Mouse (Mus musculus): Measurements from ENCODE around the gene Iqgap1. TPM values are rescaled to one million over a fixed set of nuclear protein-coding genes. Genes with fewer than 3 reads are reported as not detected.

Gene Iqgap1
- polyA plus RNA-seq, 1 experiment from 2014 or later, result 28.0 TPM

DNA sequence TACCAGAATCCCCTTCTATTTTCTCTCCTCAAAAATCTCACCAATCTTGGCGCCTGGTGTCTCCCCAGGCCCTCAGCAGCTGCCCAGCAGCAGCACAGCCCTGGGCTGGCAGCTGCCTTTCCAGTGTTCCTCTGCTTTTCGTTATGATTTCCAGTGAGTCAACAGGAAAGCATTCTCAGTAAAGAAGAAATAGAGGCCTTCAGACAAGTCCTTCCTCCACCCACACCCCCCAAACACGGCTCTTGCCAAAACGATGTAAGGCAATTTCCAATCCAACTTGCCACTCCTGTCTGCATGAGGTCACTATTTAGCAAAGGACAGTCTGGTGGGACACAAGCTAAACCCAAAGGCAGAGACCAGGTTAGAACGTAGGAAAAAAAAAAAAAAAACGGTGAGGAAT is 39.0 kb downstream of the Iqgap1 start:
- DNase-seq (ENCODE audit: low spot score) (no peak), ATAC-seq (replicated peaks; ENCODE audit: low FRiP score) (no peak)
- Histone ChIP-seq H3K4me2 (ENCODE audit: low read depth, low read length, severe bottlenecking) (no peak overlapping the region), H3K27me3 (ENCODE audit: control insufficient read depth, insufficient read depth, low read length) (no peaks in the 10 kb centered on the region), H3K36me3 (ENCODE audit: control insufficient read depth, insufficient read depth, low read length) (no peaks in the 10 kb centered on the region), H3K27ac (ENCODE audit: low read depth, low read length) (no peak overlapping the region), H3K4me3 (ENCODE audit: low read depth, low read length) (no peak overlapping the region), H3K9ac (ENCODE audit: low read length) (no peak overlapping the region), H3K4me1 (replicated peaks; ENCODE audit: control insufficient read depth, insufficient read depth, low read length) (no peaks in the 10 kb centered on the region), H3K9me3 (ENCODE audit: control insufficient read depth, low read length) (no peaks in the 10 kb centered on the region)
- WGBS, result 85% methylated on average over 6 of the region's 6 CpGs

- WGBS, result 94% methylated on average over 5 of the region's 5 CpGs
- H3K4me3 ChIP-seq (ENCODE audit: low read depth, low read length), result no peak overlapping the region
- no peak for ATAC-seq (replicated peaks; ENCODE audit: low FRiP score)
- no peak for DNase-seq (ENCODE audit: low spot score)
- H3K36me3 ChIP-seq (ENCODE audit: control insufficient read depth, insufficient read depth, low read length), result no peaks in the 10 kb centered on the region
- H3K9me3 ChIP-seq (ENCODE audit: control insufficient read depth, low read length), result no peaks in the 10 kb centered on the region
- H3K27ac ChIP-seq (ENCODE audit: low read depth, low read length), result no peak overlapping the region
- no peak overlapping the region for H3K9ac ChIP-seq (ENCODE audit: low read length)
- no peak overlapping the region for H3K4me2 ChIP-seq (ENCODE audit: low read depth, low read length, severe bottlenecking)
- no peaks in the 10 kb centered on the region for H3K27me3 ChIP-seq (ENCODE audit: control insufficient read depth, insufficient read depth, low read length)
- H3K4me1 ChIP-seq (replicated peaks; ENCODE audit: control insufficient read depth, insufficient read depth, low read length), result 0 out of 2 replicates have a peak, but pooled peaks cover 2% of the 10 kb centered on the region
These were observed 41.9 kb downstream of the Iqgap1 start for GRCm38 (mm10) chr7:80783841-80784240.

DNA sequence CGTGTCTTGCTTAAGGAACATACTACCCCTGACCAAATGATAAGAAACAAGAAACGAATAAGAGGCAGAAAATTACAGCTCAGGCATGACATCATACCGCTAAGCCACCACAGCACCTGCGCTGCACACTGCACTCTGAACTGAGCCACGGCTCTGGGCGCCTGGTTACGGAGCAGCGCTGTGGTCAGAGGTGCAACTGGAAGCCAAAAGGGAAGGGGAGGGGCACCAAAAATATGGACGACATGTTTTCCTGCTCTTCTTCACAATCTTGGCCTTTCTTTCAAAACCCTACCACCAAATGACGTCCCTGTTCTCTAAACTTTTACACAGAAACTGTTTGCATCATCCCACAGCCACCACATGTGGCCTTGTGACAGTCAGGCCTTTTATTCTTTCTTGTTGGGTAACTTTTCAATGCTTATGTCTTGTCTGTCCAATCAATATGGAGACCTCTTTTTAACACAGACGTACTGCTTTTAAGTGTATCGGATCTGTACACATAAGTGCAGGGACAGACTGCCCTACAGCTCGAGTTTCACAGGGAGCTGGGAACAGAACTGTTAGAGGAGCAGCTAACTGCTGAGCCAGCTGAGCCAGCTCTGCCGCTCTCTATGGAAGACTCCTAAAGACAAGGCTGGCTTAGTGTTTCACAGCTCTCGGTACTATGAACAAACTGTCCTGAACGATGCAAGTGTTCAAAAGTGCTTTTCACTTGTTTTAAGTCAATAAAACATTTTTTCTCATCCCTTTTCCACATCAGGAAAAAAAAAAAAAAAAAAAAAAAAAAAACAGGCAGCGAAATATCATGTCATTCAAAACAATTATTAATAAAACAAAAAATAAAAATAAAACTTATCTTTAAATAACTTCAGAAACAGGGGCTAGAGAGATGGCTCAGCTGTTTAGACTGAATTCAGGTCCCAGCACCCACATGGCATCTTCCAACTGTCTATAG is 43.3 kb downstream of the Iqgap1 start:
- Histone ChIP-seq H3K4me1 (replicated peaks; ENCODE audit: control insufficient read depth, insufficient read depth, low read length) (0 out of 2 replicates have a peak, but pooled peaks cover 2% of the 10 kb centered on the region), H3K27me3 (ENCODE audit: control insufficient read depth, insufficient read depth, low read length) (no peaks in the 10 kb centered on the region), H3K4me3 (ENCODE audit: low read depth, low read length) (no peak overlapping the region), H3K9ac (ENCODE audit: low read length) (no peak overlapping the region), H3K4me2 (ENCODE audit: low read depth, low read length, severe bottlenecking) (no peak overlapping the region), H3K27ac (ENCODE audit: low read depth, low read length) (no peak overlapping the region), H3K36me3 (ENCODE audit: control insufficient read depth, insufficient read depth, low read length) (no peaks in the 10 kb centered on the region), H3K9me3 (ENCODE audit: control insufficient read depth, low read length) (no peaks in the 10 kb centered on the region)
- WGBS, result 83% methylated on average over 17 of the region's 17 CpGs
- ATAC-seq (replicated peaks; ENCODE audit: low FRiP score) (no peak), DNase-seq (ENCODE audit: low spot score) (no peak)

GRCm38 (mm10) chr7:80781444-80782120 is 44.2 kb downstream of the Iqgap1 start:
- WGBS, result 73% methylated on average over 9 of the region's 9 CpGs
- ATAC-seq (replicated peaks; ENCODE audit: low FRiP score) (no peak), DNase-seq (ENCODE audit: low spot score) (no peak)
- Histone ChIP-seq H3K4me2 (ENCODE audit: low read depth, low read length, severe bottlenecking) (no peak overlapping the region), H3K4me3 (ENCODE audit: low read depth, low read length) (no peak overlapping the region), H3K36me3 (ENCODE audit: control insufficient read depth, insufficient read depth, low read length) (no peaks in the 10 kb centered on the region), H3K27ac (ENCODE audit: low read depth, low read length) (no peak overlapping the region), H3K9ac (ENCODE audit: low read length) (no peak overlapping the region; the same call in 1 of the 2 replicates), H3K27me3 (ENCODE audit: control insufficient read depth, insufficient read depth, low read length) (no peaks in the 10 kb centered on the region), H3K4me1 (replicated peaks; ENCODE audit: control insufficient read depth, insufficient read depth, low read length) (0 out of 2 replicates have a peak, but pooled peaks cover 2% of the 10 kb centered on the region), H3K9me3 (ENCODE audit: control insufficient read depth, low read length) (no peaks in the 10 kb centered on the region)

- Histone ChIP-seq H3K4me3 (ENCODE audit: low read depth, low read length) (no peak overlapping the region), H3K9ac (ENCODE audit: low read length) (no peak overlapping the region), H3K4me1 (replicated peaks; ENCODE audit: control insufficient read depth, insufficient read depth, low read length) (0 out of 2 replicates have a peak, but pooled peaks cover 2% of the 10 kb centered on the region), H3K9me3 (ENCODE audit: control insufficient read depth, low read length) (no peaks in the 10 kb centered on the region), H3K4me2 (ENCODE audit: low read depth, low read length, severe bottlenecking) (no peak overlapping the region), H3K27ac (ENCODE audit: low read depth, low read length) (no peak overlapping the region), H3K27me3 (ENCODE audit: control insufficient read depth, insufficient read depth, low read length) (no peaks in the 10 kb centered on the region), H3K36me3 (ENCODE audit: control insufficient read depth, insufficient read depth, low read length) (no peaks in the 10 kb centered on the region)
- DNase-seq (ENCODE audit: low spot score) (no peak), ATAC-seq (replicated peaks; ENCODE audit: low FRiP score) (no peak)
- WGBS, result 85% methylated on average over 12 of the region's 12 CpGs
These were observed 46.7 kb downstream of the Iqgap1 start for GRCm38 (mm10) chr7:80778958-80779669.

- H3K4me2 ChIP-seq (ENCODE audit: low read depth, low read length, severe bottlenecking), result no peak overlapping the region
- H3K36me3 ChIP-seq (ENCODE audit: control insufficient read depth, insufficient read depth, low read length), result no peaks in the 10 kb centered on the region
- ATAC-seq (replicated peaks; ENCODE audit: low FRiP score), result no peak
- 0 out of 2 replicates have a peak, but pooled peaks cover 2% of the 10 kb centered on the region for H3K4me1 ChIP-seq (replicated peaks; ENCODE audit: control insufficient read depth, insufficient read depth, low read length)
- no peak overlapping the region for H3K9ac ChIP-seq (ENCODE audit: low read length)
- no peaks in the 10 kb centered on the region for H3K9me3 ChIP-seq (ENCODE audit: control insufficient read depth, low read length)
- no peak overlapping the region for H3K27ac ChIP-seq (ENCODE audit: low read depth, low read length)
- no peak overlapping the region for H3K4me3 ChIP-seq (ENCODE audit: low read depth, low read length)
- WGBS, result 95% methylated on average over 6 of the region's 6 CpGs
- DNase-seq (ENCODE audit: low spot score), result no peak
- no peaks in the 10 kb centered on the region for H3K27me3 ChIP-seq (ENCODE audit: control insufficient read depth, insufficient read depth, low read length)
These were observed 47.4 kb downstream of the Iqgap1 start for GRCm38 (mm10) chr7:80778376-80778775.

DNA sequence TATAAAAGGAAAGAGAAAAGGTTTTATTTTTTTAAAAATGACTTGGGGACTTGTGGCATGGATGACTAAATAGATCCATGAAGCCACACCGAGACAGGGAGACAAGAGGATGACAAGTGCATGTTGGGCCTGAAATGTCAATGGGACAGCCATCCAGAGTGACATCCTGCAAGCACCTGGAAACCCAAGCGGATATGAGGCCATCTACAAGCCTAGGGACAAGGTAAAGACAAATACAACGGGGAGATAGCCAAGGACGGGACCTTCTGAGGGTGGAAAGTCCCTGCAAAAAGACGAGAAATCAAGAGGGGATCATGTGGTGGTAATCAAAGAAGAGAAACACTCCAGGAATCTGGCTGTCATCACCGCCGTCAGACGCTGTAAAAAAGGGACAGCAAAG is 48.6 kb downstream of the Iqgap1 start:
- WGBS, result 87% methylated on average over 8 of the region's 8 CpGs
- ATAC-seq (replicated peaks; ENCODE audit: low FRiP score), result no peak
- Histone ChIP-seq H3K36me3 (ENCODE audit: control insufficient read depth, insufficient read depth, low read length) (no peaks in the 10 kb centered on the region), H3K4me3 (ENCODE audit: low read depth, low read length) (no peak overlapping the region), H3K4me2 (ENCODE audit: low read depth, low read length, severe bottlenecking) (no peak overlapping the region), H3K9ac (ENCODE audit: low read length) (no peak overlapping the region), H3K4me1 (replicated peaks; ENCODE audit: control insufficient read depth, insufficient read depth, low read length) (0 out of 2 replicates have a peak, but pooled peaks cover 2% of the 10 kb centered on the region), H3K9me3 (ENCODE audit: control insufficient read depth, low read length) (no peaks in the 10 kb centered on the region), H3K27ac (ENCODE audit: low read depth, low read length) (no peak overlapping the region), H3K27me3 (ENCODE audit: control insufficient read depth, insufficient read depth, low read length) (no peaks in the 10 kb centered on the region)
- DNase-seq (ENCODE audit: low spot score), result no peak

- DNase-seq (ENCODE audit: low spot score) (no peak), ATAC-seq (replicated peaks; ENCODE audit: low FRiP score) (no peak)
- Histone ChIP-seq H3K4me3 (ENCODE audit: low read depth, low read length) (no peak overlapping the region), H3K4me1 (replicated peaks; ENCODE audit: control insufficient read depth, insufficient read depth, low read length) (0 out of 2 replicates have a peak, but pooled peaks cover 2% of the 10 kb centered on the region), H3K27me3 (ENCODE audit: control insufficient read depth, insufficient read depth, low read length) (no peaks in the 10 kb centered on the region), H3K9me3 (ENCODE audit: control insufficient read depth, low read length) (no peaks in the 10 kb centered on the region), H3K4me2 (ENCODE audit: low read depth, low read length, severe bottlenecking) (no peak overlapping the region), H3K27ac (ENCODE audit: low read depth, low read length) (no peak overlapping the region), H3K36me3 (ENCODE audit: control insufficient read depth, insufficient read depth, low read length) (no peaks in the 10 kb centered on the region), H3K9ac (ENCODE audit: low read length) (no peak overlapping the region)
- 93% methylated on average over 3 of the region's 3 CpGs for WGBS
These were observed 49.7 kb downstream of the Iqgap1 start for GRCm38 (mm10) chr7:80776090-80776489.

Data from forebrain, embryonic 11.5 days (tissue).